Mouse (Mus musculus) heart, adult 2 months (tissue): Measurements from ENCODE around the gene Trir.

Experiments
- EP300 ChIP-seq: fragments of 200-500 bp; IDR thresholded peaks from 2 replicates; pipeline ENCODE4 v1.6.1; 2011; ENCODE audit warnings: low read depth, low read length, control low read depth; ENCODE audit not compliant: insufficient read depth
- POLR2A ChIP-seq: fragments of 200-500 bp; IDR thresholded peaks from 2 replicates; pipeline ENCODE4 v1.6.1; 2011; ENCODE audit warnings: mild to moderate bottlenecking, low read depth, low read length, control low read depth; ENCODE audit not compliant: insufficient read depth

DNA sequence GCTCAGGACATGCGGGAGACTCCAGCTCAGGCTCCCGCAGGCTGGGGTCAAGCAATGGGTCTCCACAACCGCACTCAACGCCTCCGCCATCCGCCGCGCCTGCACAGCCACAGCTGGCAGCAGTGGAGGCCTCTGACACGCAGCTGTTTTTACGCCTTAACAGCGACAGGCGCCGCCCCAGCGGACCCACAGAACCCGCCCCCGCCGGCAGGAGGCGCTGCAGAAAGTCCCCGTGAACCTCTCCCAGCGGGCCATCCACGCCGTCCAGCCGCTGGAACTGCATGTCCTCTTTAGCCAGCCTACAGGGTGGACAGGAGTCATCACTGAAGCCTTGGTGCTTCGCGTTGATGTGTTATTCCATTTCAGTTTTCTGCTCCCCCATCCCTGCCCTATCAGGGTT lies 18.9 kb upstream of the Trir start:
- TF ChIP-seq EP300: no peak
- no peak for TF ChIP-seq POLR2A
